17 mouse cellular contexts compared by ENCODE assay signal in the genomic region with DNA sequence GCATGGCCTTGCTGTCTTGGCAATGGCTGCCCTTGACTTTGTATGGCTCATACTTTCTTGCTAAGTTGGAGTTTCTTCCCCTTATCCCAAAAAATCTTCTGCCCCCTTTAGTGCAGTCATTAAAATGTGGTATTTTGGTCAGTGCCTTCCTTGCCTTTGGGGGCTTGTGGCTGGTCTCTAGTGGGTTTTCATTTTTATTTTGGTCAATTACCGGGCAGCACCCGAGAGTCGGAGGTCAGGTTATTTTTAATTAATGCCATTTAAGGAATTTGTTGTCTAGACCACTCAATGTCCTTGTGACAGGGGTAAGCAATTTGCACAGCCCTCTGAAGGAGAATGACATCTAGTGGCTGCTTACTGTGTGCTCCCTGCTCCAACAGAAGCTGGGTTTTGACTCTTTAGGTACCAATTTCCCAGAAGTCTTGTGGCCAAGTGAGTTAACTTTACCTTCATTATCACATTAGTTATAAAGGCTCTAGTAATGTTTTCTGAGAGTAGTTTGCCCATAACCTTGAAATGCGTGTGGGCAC.
DNase-seq lines count a peak whose midpoint lies in the region; ATAC-seq and TF ChIP-seq lines count a peak whose summit lies in the region.
"Had no signal": no experiment of that assay in that cellular context is flagged by ENCODE, and none has a peak within 500 bp of the region (broad histone marks: within the 10 kb centered on the region; RNA-seq: fewer than 3 reads in every experiment).

No protein-coding gene starts in this region.

- H3K36me3 ChIP-seq in forebrain, postnatal 0 days (ENCODE audit: insufficient read depth), result no peaks in the 10 kb centered on the region
- no peaks in the 10 kb centered on the region for H3K36me3 ChIP-seq in forebrain, embryonic 13.5 days (ENCODE audit: poor library complexity, severe bottlenecking)
- H3K36me3 ChIP-seq: midbrain, embryonic 13.5 days; neural tube, embryonic 13.5 days had no signal

- H3K27me3 ChIP-seq in forebrain, postnatal 0 days (ENCODE audit: insufficient read depth, low read length), result no peaks in the 10 kb centered on the region
- no peaks in the 10 kb centered on the region for H3K27me3 ChIP-seq in forebrain, embryonic 13.5 days
- H3K27me3 ChIP-seq: limb, embryonic 13.5 days; midbrain, embryonic 13.5 days; neural tube, embryonic 13.5 days had no signal

- H3K4me3 ChIP-seq in forebrain, postnatal 0 days (ENCODE audit: low read depth, low read length), result no peak overlapping the region
- no peak overlapping the region for H3K4me3 ChIP-seq in forebrain, embryonic 13.5 days
- H3K4me3 ChIP-seq: embryonic facial prominence, embryonic 10.5 days; limb, embryonic 13.5 days; midbrain, embryonic 13.5 days; neural tube, embryonic 13.5 days had no signal

- peak; percentile 50 for TF ChIP-seq CTCF in forebrain, postnatal 0 days (IDR thresholded peaks at IDR 0.05; ENCODE audit: low read depth)

- no peak; the same call in 1 of the 2 replicates for ATAC-seq in forebrain, postnatal 0 days
- ATAC-seq in forebrain, embryonic 13.5 days, result no peak
- ATAC-seq: activated CD4-positive, CD25-positive, alpha-beta regulatory T cell, adult 4 months had no signal

- H3K9ac ChIP-seq in forebrain, postnatal 0 days, result no peak overlapping the region
- H3K9ac ChIP-seq in forebrain, embryonic 13.5 days, result no peak overlapping the region
- H3K9ac ChIP-seq: limb, embryonic 13.5 days; midbrain, embryonic 13.5 days; neural tube, embryonic 13.5 days had no signal

- DNase-seq in forebrain, postnatal 0 days, result no peak
- DNase-seq in kidney, postnatal 14 days, result peak; percentile 41
- DNase-seq in kidney, adult 18-20 months, result no peak
- DNase-seq in retina, embryonic 14.5 days (ENCODE audit: low spot score), result peak; percentile 12
- DNase-seq in retina, postnatal 1 day, result no peak
- DNase-seq in urinary bladder, postnatal 36 days (ENCODE audit: low spot score in 2 of 2), result no peak
- no peak for DNase-seq in spleen, postnatal 4 days (ENCODE audit: low spot score in 2 of 2)
- DNase-seq: B cell, adult 2 months; gastrocnemius, postnatal 10 days; kidney, postnatal 10 days; thymus, postnatal 25 days had no signal

- no peak overlapping the region for H3K27ac ChIP-seq in forebrain, postnatal 0 days (ENCODE audit: low read depth, low read length)
- H3K27ac ChIP-seq in forebrain, embryonic 13.5 days, result no peak overlapping the region
- H3K27ac ChIP-seq: embryonic facial prominence, embryonic 10.5 days; limb, embryonic 13.5 days; midbrain, embryonic 13.5 days; neural tube, embryonic 13.5 days had no signal

- WGBS in forebrain, postnatal 0 days, result 75% methylated on average over 4 of the region's 4 CpGs
- 79% methylated on average over 4 of the region's 4 CpGs for WGBS in forebrain, embryonic 13.5 days

- no peaks in the 10 kb centered on the region for H3K9me3 ChIP-seq in forebrain, postnatal 0 days (ENCODE audit: low read length)
- no peaks in the 10 kb centered on the region for H3K9me3 ChIP-seq in forebrain, embryonic 13.5 days (replicated peaks)
- H3K9me3 ChIP-seq: embryonic facial prominence, embryonic 10.5 days; limb, embryonic 13.5 days; midbrain, embryonic 13.5 days; neural tube, embryonic 13.5 days had no signal

- no peak overlapping the region for H3K4me2 ChIP-seq in forebrain, postnatal 0 days (ENCODE audit: low read depth)
- H3K4me2 ChIP-seq in forebrain, embryonic 13.5 days, result no peak overlapping the region
- H3K4me2 ChIP-seq: limb, embryonic 13.5 days; midbrain, embryonic 13.5 days; neural tube, embryonic 13.5 days had no signal

- H3K4me1 ChIP-seq in forebrain, postnatal 0 days (ENCODE audit: insufficient read depth), result no peaks in the 10 kb centered on the region
- H3K4me1 ChIP-seq in forebrain, embryonic 13.5 days, result no peaks in the 10 kb centered on the region
- H3K4me1 ChIP-seq: limb, embryonic 13.5 days; midbrain, embryonic 13.5 days; neural tube, embryonic 13.5 days had no signal

Comparison
In these comparisons a context has a peak if more than half of its experiments do, and no peak if none do; other contexts are left out.
1. DNase-seq: peak in kidney, postnatal 14 days (single experiment) and retina, embryonic 14.5 days (single experiment); none in forebrain, postnatal 0 days (single experiment), kidney, adult 18-20 months (single experiment), retina, postnatal 1 day (single experiment), urinary bladder, postnatal 36 days (0 of 2) and spleen, postnatal 4 days (0 of 2).